Mouse (Mus musculus) heart, postnatal 0 days (tissue): ENCODE results near the gene Dmrt1.

Experiments used
- CTCF ChIP-seq: IDR thresholded peaks from 2 replicates; pipeline ENCODE4 v1.5.1; 2016; ENCODE audit warnings: antibody characterized with exemption, control low read depth, low read depth
- EP300 ChIP-seq: IDR thresholded peaks from 2 replicates; pipeline ENCODE4 v1.6.1; 2016; ENCODE audit warnings: antibody characterized with exemption, low read depth

- no peak for TF ChIP-seq CTCF
- no peak for TF ChIP-seq EP300
These were observed 43.7 kb upstream of the Dmrt1 start for GRCm38 (mm10) chr19:25461553-25462320.
